Mouse (Mus musculus): Measurements from ENCODE around the gene Hsf5. TPM values are rescaled to one million over a fixed set of nuclear protein-coding genes. Genes with fewer than 3 reads are reported as not detected.
A peak's percentile ranks its signal among the peaks of the same experiment; 100 is the strongest.

Gene Hsf5
- total RNA-seq (2021), result under 1 TPM in 1 of 2 experiments, not detected in 1; 0.05 TPM
- 0.02 and 0.06 TPM in 2 replicates for polyA plus RNA-seq (2012; rRNA removed)
- long read RNA-seq, result 0 reads

DNA sequence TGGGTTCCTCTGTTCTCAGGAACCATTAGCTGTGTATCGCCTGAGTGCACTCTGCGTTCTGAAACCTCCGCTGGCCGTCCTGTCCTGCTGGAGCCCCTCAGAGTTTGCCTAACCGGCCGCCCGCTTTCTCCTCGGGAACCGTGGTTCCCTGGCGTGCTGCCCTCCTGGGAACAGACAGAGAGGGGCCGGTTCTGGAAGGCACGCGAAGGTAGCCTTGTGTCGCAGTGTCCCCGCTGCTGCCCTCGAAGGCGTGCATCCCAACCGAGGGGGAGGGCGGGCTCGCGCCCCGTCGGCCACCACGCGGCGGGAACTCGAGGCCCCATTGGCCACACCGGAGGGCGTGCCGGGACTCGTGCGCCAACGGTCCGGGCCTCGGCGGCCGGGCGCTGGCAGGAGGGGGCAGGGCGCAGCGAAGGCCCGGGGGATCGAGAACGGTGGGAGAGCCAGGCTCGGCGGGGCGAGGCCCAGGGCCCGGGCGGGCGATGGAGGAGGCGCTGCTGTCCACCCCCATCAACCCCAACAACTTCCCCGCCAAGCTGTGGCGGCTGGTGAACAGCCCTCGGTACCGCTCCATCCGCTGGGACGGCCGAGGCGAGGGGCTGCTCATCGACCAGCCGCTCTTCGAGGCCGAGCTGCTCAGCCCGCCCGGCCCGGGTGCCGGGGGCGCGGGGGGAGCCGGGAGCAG, at the start of gene Hsf5:
Gene Hsf5 (plus strand): TSS at position 375 of the 685 bp plus-strand sequence.
- H3K36me3 ChIP-seq (ENCODE audit: control insufficient read depth, insufficient read depth, low read length), result no peaks in the 10 kb centered on the region; the same call in none of the 2 replicates
- no peaks in the 10 kb centered on the region; the same call in 1 of the 2 replicates for H3K79me2 ChIP-seq (replicated peaks; ENCODE audit: control insufficient read depth, insufficient read depth, low read length)
- WGBS, result 90% methylated on average over 64 of the region's 69 CpGs
- no peak within 1 kb of the TSS for H3K27ac ChIP-seq
- H3K4me1 ChIP-seq (ENCODE audit: control insufficient read depth, insufficient read depth, low read length), result no peaks in the 10 kb centered on the region
- H3K4me3 ChIP-seq, result no peak within 1 kb of the TSS
- TF ChIP-seq CTCF (IDR thresholded peaks at IDR 0.05) (no peak), EP300 (IDR thresholded peaks at IDR 0.05; ENCODE audit: insufficient read depth, low read depth, low read length) (no peak), POLR2A (IDR thresholded peaks at IDR 0.05; ENCODE audit: insufficient read depth, low read depth, low read length) (no peak)
- no peak within 1 kb of the TSS for H3K9ac ChIP-seq (ENCODE audit: low read depth, low read length)
- no peak for DNase-seq
- H3K27me3 ChIP-seq (ENCODE audit: control insufficient read depth, insufficient read depth, low read length), result no peaks in the 10 kb centered on the region
- intact Hi-C loops (cut with DNase I), result no loop called here

DNA sequence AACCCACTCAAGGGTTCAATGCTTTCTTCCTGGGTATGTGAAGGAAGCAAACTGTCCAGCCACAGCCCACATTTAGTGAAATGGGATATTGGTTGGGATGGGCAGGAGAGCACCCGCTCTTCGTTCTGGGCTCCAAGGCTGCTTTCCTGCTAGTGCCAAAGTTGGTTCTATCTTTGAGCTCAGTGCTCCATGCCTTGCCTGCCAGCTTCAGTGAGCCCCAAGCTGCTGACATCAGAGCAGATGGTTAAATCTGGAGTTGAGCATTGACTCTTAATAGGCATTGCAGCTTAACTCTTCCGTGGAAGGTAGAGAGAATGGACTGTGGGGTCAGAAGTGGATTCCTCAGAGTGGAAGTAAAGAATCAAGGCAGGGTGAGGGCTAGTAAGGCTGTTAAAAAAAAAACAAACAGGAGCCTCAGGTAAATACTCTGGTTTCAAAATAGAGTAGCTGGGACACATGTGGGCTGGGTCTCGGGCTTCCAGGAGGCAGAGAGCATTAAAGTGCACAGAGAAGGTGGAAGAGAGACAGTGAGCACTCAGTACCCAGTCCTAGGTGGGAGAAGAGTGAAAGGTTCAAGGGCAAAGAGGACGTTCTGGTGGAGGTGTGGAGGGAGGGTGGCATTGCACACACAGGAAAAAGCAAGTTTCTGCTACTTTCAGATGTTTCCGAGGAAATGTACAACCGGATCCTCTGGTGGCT, 48.6 kb upstream of the Hsf5 start, which contains the start of gene Sept4:
Gene Sept4 (plus strand): TSS at position 649 of the 699 bp plus-strand sequence.
- Histone ChIP-seq H3K79me2 (replicated peaks; ENCODE audit: control insufficient read depth, insufficient read depth, low read length) (no peaks in the 10 kb centered on the region), H3K27ac (peak within 1 kb of the TSS; percentile 79), H3K36me3 (ENCODE audit: control insufficient read depth, insufficient read depth, low read length) (peaks cover 2% of the 10 kb centered on the region; the same call in 1 of the 2 replicates), H3K4me1 (ENCODE audit: control insufficient read depth, insufficient read depth, low read length) (peaks cover 27% of the 10 kb centered on the region), H3K27me3 (ENCODE audit: control insufficient read depth, insufficient read depth, low read length) (no peaks in the 10 kb centered on the region), H3K9ac (ENCODE audit: low read depth, low read length) (no peak within 1 kb of the TSS), H3K4me3 (no peak within 1 kb of the TSS)
- TF ChIP-seq EP300 (IDR thresholded peaks at IDR 0.05; ENCODE audit: insufficient read depth, low read depth, low read length), result no peak
- TF ChIP-seq POLR2A (IDR thresholded peaks at IDR 0.05; ENCODE audit: insufficient read depth, low read depth, low read length), result no peak
- no peak for TF ChIP-seq CTCF (IDR thresholded peaks at IDR 0.05)
- intact Hi-C loops (cut with DNase I), result no loop called here
- 65% methylated on average over 7 of the region's 7 CpGs for WGBS
- DNase-seq, result no peak

DNA sequence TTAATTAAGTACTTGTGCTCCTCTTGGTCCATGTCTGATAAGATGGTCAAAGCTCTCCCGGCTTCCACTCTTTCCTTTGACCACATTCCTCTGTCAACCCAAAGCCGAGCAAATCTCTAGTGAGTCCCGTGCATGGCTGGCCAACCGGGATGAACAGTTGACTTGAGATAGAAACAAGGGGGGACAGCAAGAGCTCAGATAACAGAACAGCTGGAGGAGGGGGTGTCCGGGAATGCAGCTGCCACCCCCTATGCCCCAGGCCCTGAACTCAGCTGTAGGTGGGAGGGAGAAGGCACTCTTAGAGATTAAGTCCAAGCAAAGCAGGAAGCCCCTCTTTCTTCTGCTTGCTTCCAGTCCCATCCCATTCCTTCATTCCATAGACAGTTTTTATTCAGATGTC, 46.2 kb upstream of the Hsf5 start:
- Histone ChIP-seq H3K4me1 (ENCODE audit: control insufficient read depth, insufficient read depth, low read length) (peaks cover 27% of the 10 kb centered on the region), H3K79me2 (replicated peaks; ENCODE audit: control insufficient read depth, insufficient read depth, low read length) (no peaks in the 10 kb centered on the region), H3K27me3 (ENCODE audit: control insufficient read depth, insufficient read depth, low read length) (no peaks in the 10 kb centered on the region), H3K4me3 (no peak overlapping the region), H3K9ac (ENCODE audit: low read depth, low read length) (no peak overlapping the region), H3K27ac (peak overlapping the region; percentile 79), H3K36me3 (ENCODE audit: control insufficient read depth, insufficient read depth, low read length) (peaks cover 2% of the 10 kb centered on the region; the same call in 1 of the 2 replicates)
- TF ChIP-seq EP300 (IDR thresholded peaks at IDR 0.05; ENCODE audit: insufficient read depth, low read depth, low read length) (no peak), POLR2A (IDR thresholded peaks at IDR 0.05; ENCODE audit: insufficient read depth, low read depth, low read length) (no peak), CTCF (IDR thresholded peaks at IDR 0.05) (no peak)
- intact Hi-C loops (cut with DNase I), result no loop called here
- 16% methylated on average over 5 of the region's 5 CpGs for WGBS
- no peak for DNase-seq

DNA sequence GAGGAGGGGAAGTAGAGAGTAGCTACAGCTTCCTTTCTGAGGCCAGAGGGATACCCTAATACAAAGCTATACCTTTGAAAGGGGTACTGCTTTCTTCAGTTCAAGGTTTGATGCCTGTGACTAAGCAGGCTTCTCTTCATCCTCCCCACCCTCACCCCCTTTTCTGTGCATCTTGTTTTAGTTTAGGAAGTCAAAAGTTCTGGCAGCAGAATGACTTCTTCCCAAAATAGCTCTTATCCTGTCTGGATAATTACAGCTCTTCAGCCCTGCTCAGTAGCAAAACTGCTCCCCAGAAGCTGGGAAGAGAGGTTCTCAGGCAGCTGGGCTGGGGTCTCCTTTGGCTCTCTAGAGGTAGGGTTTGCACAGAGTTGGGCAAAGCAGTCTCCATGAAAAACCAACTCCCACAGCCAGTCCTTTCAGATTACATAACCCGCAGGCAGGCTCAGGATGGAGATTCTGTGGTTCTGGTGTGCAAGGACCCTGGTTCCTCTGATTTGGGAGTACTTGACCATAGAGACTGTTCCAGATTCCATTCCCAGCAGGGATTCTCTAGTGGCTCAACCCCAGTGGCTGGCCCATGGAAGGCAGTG, 45.5 kb upstream of the Hsf5 start:
- H3K27ac ChIP-seq, result peak overlapping the region; percentile 79
- intact Hi-C loops (cut with DNase I), result no loop called here
- 42% methylated on average over 1 of the region's 1 CpGs for WGBS
- H3K9ac ChIP-seq (ENCODE audit: low read depth, low read length), result peak overlapping the region; percentile 31
- peak in 1 of 2 experiments; percentile 37 for DNase-seq
- no peaks in the 10 kb centered on the region for H3K27me3 ChIP-seq (ENCODE audit: control insufficient read depth, insufficient read depth, low read length)
- TF ChIP-seq EP300 (IDR thresholded peaks at IDR 0.05; ENCODE audit: insufficient read depth, low read depth, low read length) (no peak), CTCF (IDR thresholded peaks at IDR 0.05) (no peak), POLR2A (IDR thresholded peaks at IDR 0.05; ENCODE audit: insufficient read depth, low read depth, low read length) (no peak)
- no peaks in the 10 kb centered on the region for H3K79me2 ChIP-seq (replicated peaks; ENCODE audit: control insufficient read depth, insufficient read depth, low read length)
- H3K4me3 ChIP-seq, result no peak overlapping the region
- peaks cover 2% of the 10 kb centered on the region; the same call in 1 of the 2 replicates for H3K36me3 ChIP-seq (ENCODE audit: control insufficient read depth, insufficient read depth, low read length)
- peaks cover 27% of the 10 kb centered on the region for H3K4me1 ChIP-seq (ENCODE audit: control insufficient read depth, insufficient read depth, low read length)

DNA sequence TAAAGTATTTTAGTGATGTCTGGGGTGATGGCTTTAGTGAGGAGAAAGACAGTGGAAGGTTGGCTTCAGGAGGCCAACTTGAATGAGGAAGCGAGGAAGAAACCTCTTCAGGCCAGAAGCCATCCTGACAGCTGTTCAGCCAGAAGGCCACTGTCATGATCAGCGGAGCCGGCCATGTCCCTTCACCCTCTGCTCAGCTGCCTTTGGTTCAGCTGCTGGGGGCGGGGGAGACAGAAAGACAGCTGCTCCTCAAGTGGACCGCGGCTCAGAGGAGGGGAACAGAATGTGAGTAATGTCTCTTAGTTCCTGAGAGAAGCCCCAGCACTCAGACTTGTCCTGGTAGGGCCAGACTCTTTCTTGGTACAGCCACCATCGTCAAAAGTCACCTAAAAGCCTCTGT, 43.2 kb upstream of the Hsf5 start:
- TF ChIP-seq POLR2A (IDR thresholded peaks at IDR 0.05; ENCODE audit: insufficient read depth, low read depth, low read length) (no peak), EP300 (IDR thresholded peaks at IDR 0.05; ENCODE audit: insufficient read depth, low read depth, low read length) (no peak), CTCF (IDR thresholded peaks at IDR 0.05) (no peak)
- H3K27ac ChIP-seq, result no peak overlapping the region; the same call in 1 of the 2 replicates
- DNase-seq, result no peak

More for the DNA sequence above, 43.2 kb upstream of the Hsf5 start:
- no peaks in the 10 kb centered on the region for H3K27me3 ChIP-seq (ENCODE audit: control insufficient read depth, insufficient read depth, low read length)
- H3K79me2 ChIP-seq (replicated peaks; ENCODE audit: control insufficient read depth, insufficient read depth, low read length), result no peaks in the 10 kb centered on the region
- H3K4me3 ChIP-seq, result no peak overlapping the region
- peaks cover 27% of the 10 kb centered on the region for H3K4me1 ChIP-seq (ENCODE audit: control insufficient read depth, insufficient read depth, low read length)
- H3K9ac ChIP-seq (ENCODE audit: low read depth, low read length), result no peak overlapping the region
- peaks cover 2% of the 10 kb centered on the region; the same call in 1 of the 2 replicates for H3K36me3 ChIP-seq (ENCODE audit: control insufficient read depth, insufficient read depth, low read length)
- WGBS, result 75% methylated on average over 7 of the region's 7 CpGs
- intact Hi-C loops (cut with DNase I), result no loop called here
